Mouse (Mus musculus): ENCODE data around the gene Ovol3. TPM values are rescaled to one million over a fixed set of nuclear protein-coding genes. Genes with fewer than 3 reads are reported as not detected.
"Not testable (repeated sequence)": the region's sequence is repeated elsewhere in the genome, so short reads cannot be mapped to it uniquely, and the experiment has no call there.

Gene Ovol3
- polyA plus RNA-seq, 1 experiment from 2014 or later: not detected

DNA sequence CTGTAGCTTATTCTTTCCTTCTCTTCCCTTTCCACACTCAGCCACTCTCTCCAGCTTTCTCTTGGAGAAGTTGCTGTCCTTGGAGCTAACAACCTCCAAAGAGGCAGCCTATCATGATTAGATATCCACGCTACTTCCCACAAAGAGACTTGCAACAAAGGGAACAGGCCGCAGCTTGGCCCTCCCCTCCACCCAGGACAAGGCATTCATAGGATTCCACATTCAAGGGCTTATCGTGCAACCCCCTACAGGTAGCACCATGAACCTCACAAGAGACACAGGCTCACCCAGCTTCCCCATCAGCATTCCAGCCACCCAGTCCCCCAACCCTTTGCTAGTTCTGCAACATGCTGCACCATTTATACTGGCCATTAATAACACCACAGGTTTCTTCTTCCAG is 31.3 kb upstream of the Ovol3 start:
- Histone ChIP-seq H3K4me2 (ENCODE audit: low read depth, low read length) (no peak overlapping the region), H3K9me3 (ENCODE audit: control insufficient read depth, low read length) (no peaks in the 10 kb centered on the region), H3K27ac (ENCODE audit: low read length) (no peak overlapping the region), H3K4me3 (ENCODE audit: low read length) (no peak overlapping the region), H3K9ac (ENCODE audit: low read depth, low read length) (no peak overlapping the region), H3K4me1 (ENCODE audit: control insufficient read depth, insufficient read depth, low read length) (no peaks in the 10 kb centered on the region), H3K36me3 (ENCODE audit: control insufficient read depth, insufficient read depth, low read length) (0 out of 2 replicates have a peak, but pooled peaks cover 4% of the 10 kb centered on the region), H3K27me3 (replicated peaks; ENCODE audit: control insufficient read depth, insufficient read depth, low read length) (no peaks in the 10 kb centered on the region)
- no peak for ATAC-seq
- 79% methylated on average over 3 of the region's 3 CpGs for WGBS

DNA sequence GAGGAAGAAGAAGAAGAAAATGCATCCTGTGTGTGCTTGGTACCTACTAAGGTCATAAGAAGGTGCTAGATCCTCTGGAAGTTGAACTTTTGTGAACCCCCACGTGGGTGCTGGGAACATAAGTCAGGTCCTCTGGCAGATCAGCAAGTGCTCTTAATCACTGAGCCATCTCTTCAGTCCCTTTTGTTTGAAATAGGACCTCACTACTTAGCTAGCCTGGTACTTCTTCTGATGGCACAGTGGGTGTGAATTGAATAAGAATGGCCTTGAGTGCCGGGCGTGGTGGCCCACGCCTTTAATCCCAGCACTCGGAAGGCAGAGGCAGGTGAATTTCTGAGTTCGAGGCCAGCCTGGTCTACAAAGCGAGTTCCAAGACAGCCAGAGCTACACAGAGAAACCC is 30.4 kb upstream of the Ovol3 start:
- H3K36me3 ChIP-seq (ENCODE audit: control insufficient read depth, insufficient read depth, low read length): 0 out of 2 replicates have a peak, but pooled peaks cover 4% of the 10 kb centered on the region
- H3K4me1 ChIP-seq (ENCODE audit: control insufficient read depth, insufficient read depth, low read length): no peaks in the 10 kb centered on the region
- WGBS: 93% methylated on average over 7 of the region's 7 CpGs
- no peak overlapping the region for H3K27ac ChIP-seq (ENCODE audit: low read length)
- H3K9ac ChIP-seq (ENCODE audit: low read depth, low read length): no peak overlapping the region
- ATAC-seq: no peak
- H3K4me2 ChIP-seq (ENCODE audit: low read depth, low read length): no peak overlapping the region
- no peaks in the 10 kb centered on the region for H3K9me3 ChIP-seq (ENCODE audit: control insufficient read depth, low read length)
- H3K4me3 ChIP-seq (ENCODE audit: low read length): no peak overlapping the region
- no peaks in the 10 kb centered on the region for H3K27me3 ChIP-seq (replicated peaks; ENCODE audit: control insufficient read depth, insufficient read depth, low read length)

DNA sequence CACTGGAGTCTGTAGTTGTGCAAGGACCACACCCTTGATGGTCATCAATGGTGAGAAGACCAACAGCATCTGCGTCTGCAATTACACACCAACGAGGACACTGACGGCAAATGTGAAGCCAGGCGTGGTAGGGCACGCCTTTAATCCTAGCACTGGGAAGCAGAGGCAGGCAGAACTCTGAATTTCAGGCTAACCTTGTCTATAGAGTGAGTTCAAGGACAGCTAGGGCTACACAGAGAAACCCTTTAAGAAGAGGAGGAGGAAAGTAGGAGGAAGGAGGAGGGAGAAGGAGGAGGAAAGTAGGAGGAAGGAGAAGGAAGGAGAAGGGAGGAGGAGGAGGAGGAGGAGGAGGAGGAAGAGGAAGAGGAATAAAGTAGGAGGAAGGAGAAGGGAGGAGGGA is 30.0 kb upstream of the Ovol3 start:
- H3K9ac ChIP-seq (ENCODE audit: low read depth, low read length): no peak overlapping the region
- H3K36me3 ChIP-seq (ENCODE audit: control insufficient read depth, insufficient read depth, low read length): 0 out of 2 replicates have a peak, but pooled peaks cover 4% of the 10 kb centered on the region
- 88% methylated on average over 5 of the region's 5 CpGs for WGBS
- H3K4me2 ChIP-seq (ENCODE audit: low read depth, low read length): no peak overlapping the region
- no peak overlapping the region for H3K4me3 ChIP-seq (ENCODE audit: low read length)
- ATAC-seq: no peak
- H3K9me3 ChIP-seq (ENCODE audit: control insufficient read depth, low read length): no peaks in the 10 kb centered on the region
- no peaks in the 10 kb centered on the region for H3K27me3 ChIP-seq (replicated peaks; ENCODE audit: control insufficient read depth, insufficient read depth, low read length)
- H3K4me1 ChIP-seq (ENCODE audit: control insufficient read depth, insufficient read depth, low read length): no peaks in the 10 kb centered on the region
- H3K27ac ChIP-seq (ENCODE audit: low read length): no peak overlapping the region

DNA sequence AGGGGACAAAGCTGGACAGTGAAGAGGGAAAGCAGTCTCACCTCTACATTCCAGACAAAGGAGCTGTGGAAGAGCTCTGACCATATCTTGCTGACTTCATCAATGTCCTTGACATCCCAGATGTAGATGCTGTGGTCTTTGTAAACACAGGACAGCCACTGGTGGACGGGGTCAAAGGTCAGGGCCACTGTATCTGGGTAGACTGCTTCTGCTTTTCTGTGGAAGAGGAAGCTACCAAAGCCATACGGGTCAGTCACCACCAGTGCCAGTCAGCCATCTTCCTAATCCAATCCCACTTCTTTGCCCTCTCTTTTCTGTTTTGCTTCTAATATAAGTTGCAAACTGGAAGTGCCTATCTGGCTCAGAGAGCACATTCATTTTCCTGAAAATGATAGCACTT is 29.5 kb upstream of the Ovol3 start:
- Histone ChIP-seq H3K4me1 (ENCODE audit: control insufficient read depth, insufficient read depth, low read length) (no peaks in the 10 kb centered on the region), H3K9me3 (ENCODE audit: control insufficient read depth, low read length) (no peaks in the 10 kb centered on the region), H3K4me3 (ENCODE audit: low read length) (no peak overlapping the region), H3K27ac (ENCODE audit: low read length) (no peak overlapping the region), H3K36me3 (ENCODE audit: control insufficient read depth, insufficient read depth, low read length) (0 out of 2 replicates have a peak, but pooled peaks cover 4% of the 10 kb centered on the region), H3K9ac (ENCODE audit: low read depth, low read length) (no peak overlapping the region), H3K27me3 (replicated peaks; ENCODE audit: control insufficient read depth, insufficient read depth, low read length) (no peaks in the 10 kb centered on the region), H3K4me2 (ENCODE audit: low read depth, low read length) (no peak overlapping the region)
- no peak for ATAC-seq
- 60% methylated on average over 2 of the region's 2 CpGs for WGBS

DNA sequence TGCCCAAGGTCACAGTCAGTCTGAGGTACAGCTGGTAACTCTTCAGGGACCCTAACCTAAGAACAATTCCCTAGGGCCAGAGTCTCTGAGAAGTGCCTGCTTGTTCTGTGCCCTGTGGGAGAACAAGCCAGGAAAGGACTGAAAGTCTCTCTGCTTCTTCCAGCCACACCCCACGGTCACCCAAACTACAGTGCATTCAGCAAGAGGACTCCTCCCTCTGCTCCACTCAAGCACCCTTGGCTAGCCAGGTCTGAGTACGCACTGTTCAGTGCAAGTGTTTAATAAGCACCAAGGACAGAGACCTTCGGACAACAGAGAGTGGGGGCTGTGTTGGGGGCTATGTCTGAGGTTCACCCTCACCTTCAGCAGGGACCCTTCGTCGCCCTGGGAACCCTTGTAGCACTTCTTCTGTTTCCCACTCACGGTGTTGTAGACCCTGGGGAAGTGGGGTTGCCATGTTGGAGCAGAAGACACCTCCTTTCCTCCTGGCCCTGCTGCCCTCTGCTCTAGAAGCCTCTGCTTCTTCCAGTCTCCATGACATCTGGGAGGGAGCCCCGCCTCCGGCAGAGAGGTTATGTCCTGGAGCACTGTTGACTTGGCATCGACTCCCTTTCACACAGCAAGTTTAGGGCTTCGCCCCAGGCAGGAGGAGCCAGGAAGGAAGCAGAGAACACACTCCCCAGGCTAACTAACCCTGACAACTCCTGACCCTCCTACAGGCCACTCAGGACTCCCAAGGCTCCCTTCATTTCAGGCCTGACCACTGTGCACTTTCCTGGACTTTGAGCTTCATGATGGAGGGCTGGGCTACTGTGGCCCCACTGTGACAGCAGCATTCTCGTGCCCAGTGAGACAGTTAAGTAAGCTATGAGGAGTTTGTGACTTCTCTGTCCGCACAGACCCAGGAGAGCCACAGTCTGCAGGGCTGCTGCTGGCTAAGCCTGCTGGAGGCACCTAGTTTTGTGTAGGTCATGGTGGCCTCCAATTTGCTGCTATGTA is 16.7 kb upstream of the Ovol3 start:
- Histone ChIP-seq H3K4me2 (ENCODE audit: low read depth, low read length) (no peak overlapping the region), H3K9me3 (ENCODE audit: control insufficient read depth, low read length) (no peaks in the 10 kb centered on the region), H3K27me3 (replicated peaks; ENCODE audit: control insufficient read depth, insufficient read depth, low read length) (no peaks in the 10 kb centered on the region), H3K27ac (ENCODE audit: low read length) (no peak overlapping the region), H3K36me3 (ENCODE audit: control insufficient read depth, insufficient read depth, low read length) (no peaks in the 10 kb centered on the region), H3K4me3 (ENCODE audit: low read length) (no peak overlapping the region), H3K9ac (ENCODE audit: low read depth, low read length) (0 out of 2 replicates have a peak overlapping the region, but pooled peaks have one; percentile 10), H3K4me1 (ENCODE audit: control insufficient read depth, insufficient read depth, low read length) (no peaks in the 10 kb centered on the region; the same call in 1 of the 2 replicates)
- 72% methylated on average over 12 of the region's 12 CpGs for WGBS
- ATAC-seq: peak; percentile 71

DNA sequence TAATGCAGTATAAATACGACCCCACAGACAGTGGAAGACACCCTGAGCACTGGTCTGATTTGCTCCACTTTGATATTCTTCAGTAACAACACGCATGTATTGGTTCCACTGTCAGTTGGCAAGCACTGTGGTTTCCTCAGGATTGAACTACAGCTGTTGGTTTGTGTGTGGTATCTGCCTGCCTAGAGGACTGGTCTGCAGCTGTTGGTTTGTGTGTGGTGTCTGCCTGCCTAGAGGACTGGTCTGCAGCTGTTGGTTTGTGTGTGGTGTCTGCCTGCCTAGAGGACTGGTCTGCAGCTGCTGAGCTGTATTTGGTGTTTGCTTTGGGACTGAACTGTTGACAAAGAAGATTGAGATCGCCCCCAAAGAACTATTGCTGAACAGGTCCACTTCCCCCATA is 1.8 kb upstream of the Ovol3 start:
- H3K4me3 ChIP-seq (ENCODE audit: low read length); H3K9me3 ChIP-seq (ENCODE audit: control insufficient read depth, low read length); H3K4me1 ChIP-seq (ENCODE audit: control insufficient read depth, insufficient read depth, low read length); H3K4me2 ChIP-seq (ENCODE audit: low read depth, low read length); H3K27me3 ChIP-seq (replicated peaks; ENCODE audit: control insufficient read depth, insufficient read depth, low read length); ATAC-seq; H3K27ac ChIP-seq (ENCODE audit: low read length); H3K36me3 ChIP-seq (ENCODE audit: control insufficient read depth, insufficient read depth, low read length); H3K9ac ChIP-seq (ENCODE audit: low read depth, low read length): not testable (repeated sequence)
- WGBS: 89% methylated on average over 3 of the region's 3 CpGs

DNA sequence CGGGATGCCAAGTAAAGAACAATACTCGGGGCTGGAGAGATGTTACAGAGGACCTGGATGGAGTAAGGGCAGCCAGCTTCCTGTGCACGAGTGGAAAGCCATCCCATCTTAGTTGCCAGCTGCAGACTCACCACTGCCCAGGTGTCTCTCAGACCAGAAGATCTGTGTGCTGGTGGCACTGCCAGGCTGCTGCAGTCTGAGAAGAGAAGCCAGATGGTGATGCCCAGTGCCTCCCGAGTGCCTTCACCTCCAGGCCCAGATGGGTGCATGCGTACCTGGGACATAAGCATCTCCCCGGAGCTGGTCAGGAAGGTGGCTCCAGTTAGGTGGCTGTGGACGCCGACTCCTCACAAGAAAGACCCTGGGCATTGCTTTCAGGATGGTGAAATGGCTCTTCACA is 434 bp downstream of the Ovol3 start:
- peaks cover 9% of the 10 kb centered on the region for H3K4me1 ChIP-seq (ENCODE audit: control insufficient read depth, insufficient read depth, low read length)
- H3K9me3 ChIP-seq (ENCODE audit: control insufficient read depth, low read length): no peaks in the 10 kb centered on the region
- peaks cover 3% of the 10 kb centered on the region; the same call in 1 of the 2 replicates for H3K36me3 ChIP-seq (ENCODE audit: control insufficient read depth, insufficient read depth, low read length)
- H3K27ac ChIP-seq (ENCODE audit: low read length): no peak overlapping the region
- no peak overlapping the region for H3K4me3 ChIP-seq (ENCODE audit: low read length)
- H3K4me2 ChIP-seq (ENCODE audit: low read depth, low read length): no peak overlapping the region
- no peak overlapping the region for H3K9ac ChIP-seq (ENCODE audit: low read depth, low read length)
- H3K27me3 ChIP-seq (replicated peaks; ENCODE audit: control insufficient read depth, insufficient read depth, low read length): no peaks in the 10 kb centered on the region
- 94% methylated on average over 8 of the region's 8 CpGs for WGBS
- no peak for ATAC-seq

DNA sequence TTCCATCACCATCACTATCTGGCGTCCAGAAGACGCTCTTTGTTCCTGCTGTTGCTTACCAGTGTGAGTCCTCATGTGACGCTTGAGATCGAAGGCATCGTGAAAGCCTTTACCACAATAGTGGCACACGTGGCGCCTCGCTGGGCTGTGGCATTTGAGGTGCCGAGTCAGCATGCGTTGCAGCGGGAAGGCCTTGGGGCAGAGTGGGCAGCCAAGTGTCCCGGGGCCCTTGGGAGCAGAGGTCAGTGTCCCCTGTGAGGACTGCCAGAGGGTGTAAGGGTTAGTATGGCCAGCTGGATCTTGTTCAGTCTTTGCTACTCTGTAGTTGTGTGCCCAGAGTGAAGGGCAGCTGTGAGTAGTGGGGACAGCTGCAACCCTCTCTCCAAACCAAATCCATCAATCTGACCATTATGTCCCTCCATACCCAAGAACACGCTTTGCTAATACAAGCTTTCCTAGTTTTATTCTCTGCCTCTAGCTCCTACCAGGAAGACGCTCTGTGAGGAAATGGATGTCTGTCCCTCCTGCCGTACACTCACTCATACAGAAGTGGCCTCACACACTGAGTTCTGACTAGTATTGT is 1.2 kb downstream of the Ovol3 start:
- Histone ChIP-seq H3K9ac (ENCODE audit: low read depth, low read length) (no peak overlapping the region), H3K27ac (ENCODE audit: low read length) (no peak overlapping the region), H3K9me3 (ENCODE audit: control insufficient read depth, low read length) (no peaks in the 10 kb centered on the region), H3K27me3 (replicated peaks; ENCODE audit: control insufficient read depth, insufficient read depth, low read length) (no peaks in the 10 kb centered on the region), H3K4me2 (ENCODE audit: low read depth, low read length) (no peak overlapping the region), H3K36me3 (ENCODE audit: control insufficient read depth, insufficient read depth, low read length) (peaks cover 3% of the 10 kb centered on the region; the same call in 1 of the 2 replicates), H3K4me3 (ENCODE audit: low read length) (no peak overlapping the region), H3K4me1 (ENCODE audit: control insufficient read depth, insufficient read depth, low read length) (peaks cover 9% of the 10 kb centered on the region)
- WGBS: 94% methylated on average over 15 of the region's 15 CpGs
- no peak for ATAC-seq

DNA sequence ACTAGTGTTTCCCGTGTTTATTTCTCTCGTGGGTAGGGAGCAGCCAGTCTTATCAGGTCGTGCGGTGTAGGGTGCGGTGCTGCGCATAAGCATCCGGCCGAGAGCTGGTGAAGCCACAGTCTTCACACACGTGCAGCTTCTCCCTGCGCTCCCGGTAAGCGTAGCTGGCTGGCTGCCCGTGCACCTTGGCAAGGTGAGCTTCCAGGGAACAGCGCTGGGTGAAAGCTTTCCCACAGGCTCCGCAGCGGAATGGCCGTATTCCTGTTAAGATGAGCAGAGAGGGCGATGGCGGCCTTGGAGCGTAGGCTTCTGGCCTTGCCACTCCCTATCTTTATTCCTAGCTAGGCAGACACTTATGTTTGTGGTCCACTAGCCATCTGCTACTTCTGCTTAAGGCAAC is 2.1 kb downstream of the Ovol3 start:
- H3K4me2 ChIP-seq (ENCODE audit: low read depth, low read length): no peak overlapping the region
- no peaks in the 10 kb centered on the region for H3K27me3 ChIP-seq (replicated peaks; ENCODE audit: control insufficient read depth, insufficient read depth, low read length)
- no peak overlapping the region for H3K4me3 ChIP-seq (ENCODE audit: low read length)
- no peak overlapping the region for H3K9ac ChIP-seq (ENCODE audit: low read depth, low read length)
- no peak overlapping the region for H3K27ac ChIP-seq (ENCODE audit: low read length)
- 87% methylated on average over 20 of the region's 20 CpGs for WGBS
- H3K9me3 ChIP-seq (ENCODE audit: control insufficient read depth, low read length): no peaks in the 10 kb centered on the region
- no peak for ATAC-seq
- peaks cover 3% of the 10 kb centered on the region; the same call in 1 of the 2 replicates for H3K36me3 ChIP-seq (ENCODE audit: control insufficient read depth, insufficient read depth, low read length)
- H3K4me1 ChIP-seq (ENCODE audit: control insufficient read depth, insufficient read depth, low read length): peaks cover 9% of the 10 kb centered on the region

Measured in intestine, embryonic 16.5 days (tissue).